Mouse (Mus musculus) midbrain, embryonic 11.5 days (tissue): Measurements from ENCODE around the gene Dhx58. TPM values are rescaled to one million over a fixed set of nuclear protein-coding genes. Genes with fewer than 3 reads are reported as not detected.
A peak's percentile ranks its signal among the peaks of the same experiment; 100 is the strongest.

Source experiments
- ATAC-seq: fragments of 200-750 bp; cut with Nextera tagmentation; 2 replicates; pipeline ENCODE4 v1.8.0; 2017; ENCODE audit warnings: moderate TSS enrichment, moderate library complexity; ENCODE audit not compliant: low FRiP score
- DNase-seq: peaks from one replicate; pipeline ENCODE4 v3.0.0; 2015; ENCODE audit warnings: low spot score; ENCODE audit errors: missing footprints
- H3K27ac ChIP-seq: fragments of 300-500 bp; sonication (generic); 2 replicates; pipeline ENCODE4 v1.5.1; 2014; ENCODE audit warnings: low read depth, low read length
- H3K27me3 ChIP-seq: fragments of 300-500 bp; sonication (generic); 2 replicates; pipeline ENCODE4 v1.6.1; 2014; ENCODE audit warnings: mild to moderate bottlenecking, low read length, moderate library complexity, mixed read lengths; ENCODE audit not compliant: control insufficient read depth, insufficient read depth
- H3K36me3 ChIP-seq: fragments of 300-500 bp; sonication (generic); 2 replicates; pipeline ENCODE4 v1.6.1; 2014; ENCODE audit warnings: mild to moderate bottlenecking, low read length, moderate library complexity, mixed read lengths; ENCODE audit not compliant: control insufficient read depth, insufficient read depth
- H3K4me1 ChIP-seq: fragments of 300-500 bp; sonication (generic); 2 replicates; pipeline ENCODE4 v1.6.1; 2014; ENCODE audit warnings: low read length; ENCODE audit not compliant: control insufficient read depth, insufficient read depth
- H3K4me2 ChIP-seq: fragments of 300-500 bp; sonication (generic); 2 replicates; pipeline ENCODE4 v1.6.1; 2014; ENCODE audit warnings: mild to moderate bottlenecking, moderate library complexity
- H3K4me3 ChIP-seq: fragments of 300-500 bp; sonication (generic); 2 replicates; pipeline ENCODE4 v1.5.1; 2014; ENCODE audit warnings: low read depth, low read length
- H3K9ac ChIP-seq: fragments of 300-500 bp; sonication (generic); 2 replicates; pipeline ENCODE4 v1.6.1; 2014; ENCODE audit warnings: low read length
- H3K9me3 ChIP-seq: fragments of 300-500 bp; sonication (generic); 2 replicates; pipeline ENCODE4 v1.6.1; 2016; ENCODE audit warnings: low read length; ENCODE audit not compliant: control insufficient read depth
- WGBS: fragments of 180-500 bp; shearing (Covaris S2); extraction: QIAGEN DNeasy Blood & Tissue Kit; methylation state at CpG from one replicate; pipeline ENCODE4 v1.1.7; 2014; 5-methylcytosine and 5-hydroxymethylcytosine counted together
- polyA plus RNA-seq: library from polyadenylated mRNA; unstranded; fragments of >200 nt; fragmentation: Nextera tagmentation; extraction: Ambion mirVana; gene quantifications from 2 replicates; pipeline ENCODE4 v1.2.1, GENCODE M21; 2014

The Dhx58 gene
- polyA plus RNA-seq, 1 experiment from 2014 or later = 2.1 TPM

- Histone ChIP-seq H3K4me1 (no peaks in the 10 kb centered on the region), H3K4me2 (no peak overlapping the region)
Observed at GRCm38 (mm10) chr11:100697921-100698320, 6.2 kb downstream of the Dhx58 start.

GRCm38 (mm10) chr11:100694926-100695325 lies 9.1 kb downstream of the Dhx58 start:
- WGBS = 38% methylated on average over 5 of the region's 5 CpGs

More at GRCm38 (mm10) chr11:100697921-100698320, 6.2 kb downstream of the Dhx58 start:
- DNase-seq (no peak), ATAC-seq (no peak)
- Histone ChIP-seq H3K36me3 (no peaks in the 10 kb centered on the region), H3K9me3 (no peaks in the 10 kb centered on the region), H3K9ac (no peak overlapping the region), H3K27ac (no peak overlapping the region), H3K4me3 (no peak overlapping the region), H3K27me3 (no peaks in the 10 kb centered on the region; the same call in 1 of the 2 replicates)
- 70% methylated on average over 7 of the region's 7 CpGs for WGBS

GRCm38 (mm10) chr11:100693154-100693553 lies 10.9 kb downstream of the Dhx58 start:
- no peak overlapping the region for H3K9ac ChIP-seq
- H3K4me3 ChIP-seq = no peak overlapping the region
- H3K9me3 ChIP-seq = no peaks in the 10 kb centered on the region
- ATAC-seq (no peak), DNase-seq (peak; percentile 85)
- H3K36me3 ChIP-seq = no peaks in the 10 kb centered on the region
- H3K4me2 ChIP-seq = no peak overlapping the region
- WGBS = 29% methylated on average over 5 of the region's 5 CpGs
- peaks cover 7% of the 10 kb centered on the region; the same call in 1 of the 2 replicates for H3K4me1 ChIP-seq
- H3K27me3 ChIP-seq = peaks cover 14% of the 10 kb centered on the region
- H3K27ac ChIP-seq = no peak overlapping the region

More at GRCm38 (mm10) chr11:100694926-100695325, 9.1 kb downstream of the Dhx58 start:
- DNase-seq = peak; percentile 97
- Histone ChIP-seq H3K9me3 (no peaks in the 10 kb centered on the region), H3K27me3 (peaks cover 14% of the 10 kb centered on the region), H3K9ac (no peak overlapping the region), H3K36me3 (no peaks in the 10 kb centered on the region), H3K4me3 (no peak overlapping the region), H3K4me2 (no peak overlapping the region), H3K27ac (no peak overlapping the region), H3K4me1 (peaks cover 7% of the 10 kb centered on the region; the same call in 1 of the 2 replicates)
- no peak for ATAC-seq

- no peak within 1 kb of the TSS for H3K9ac ChIP-seq
- no peak for ATAC-seq
Observed at GRCm38 (mm10) chr11:100692164-100692616, 11.9 kb downstream of the Dhx58 start, which contains the start of gene Zfp385c. Zfp385c (minus strand) TSS chr11:100692455.

GRCm38 (mm10) chr11:100690389-100690788 lies 13.7 kb downstream of the Dhx58 start:
- WGBS = 81% methylated on average over 7 of the region's 7 CpGs
- no peak for ATAC-seq

More at GRCm38 (mm10) chr11:100692164-100692616, 11.9 kb downstream of the Dhx58 start, which contains the start of gene Zfp385c:
- H3K36me3 ChIP-seq = no peaks in the 10 kb centered on the region
- peak within 1 kb of the TSS; percentile 18; the same call in 1 of the 2 replicates for H3K4me3 ChIP-seq
- no peaks in the 10 kb centered on the region for H3K9me3 ChIP-seq
- no peak within 1 kb of the TSS for H3K27ac ChIP-seq
- 1% methylated on average over 23 of the region's 23 CpGs for WGBS
- DNase-seq = peak; percentile 87
- peak within 1 kb of the TSS; percentile 49 for H3K4me2 ChIP-seq
- H3K27me3 ChIP-seq = peaks cover 14% of the 10 kb centered on the region
- H3K4me1 ChIP-seq = peaks cover 7% of the 10 kb centered on the region; the same call in 1 of the 2 replicates

GRCm38 (mm10) chr11:100688443-100688842 lies 15.6 kb downstream of the Dhx58 start:
- H3K36me3 ChIP-seq = no peaks in the 10 kb centered on the region
- no peak overlapping the region for H3K27ac ChIP-seq
- DNase-seq = no peak
- no peak overlapping the region for H3K9ac ChIP-seq
- no peak overlapping the region for H3K4me3 ChIP-seq
- H3K4me2 ChIP-seq = no peak overlapping the region
- H3K9me3 ChIP-seq = no peaks in the 10 kb centered on the region
- WGBS = 77% methylated on average over 4 of the region's 4 CpGs
- peaks cover 14% of the 10 kb centered on the region for H3K27me3 ChIP-seq
- no peak for ATAC-seq
- peaks cover 7% of the 10 kb centered on the region; the same call in 1 of the 2 replicates for H3K4me1 ChIP-seq

More at GRCm38 (mm10) chr11:100690389-100690788, 13.7 kb downstream of the Dhx58 start:
- no peaks in the 10 kb centered on the region for H3K9me3 ChIP-seq
- peaks cover 7% of the 10 kb centered on the region; the same call in 1 of the 2 replicates for H3K4me1 ChIP-seq
- no peak overlapping the region for H3K9ac ChIP-seq
- no peak for DNase-seq
- H3K27me3 ChIP-seq = peaks cover 14% of the 10 kb centered on the region
- H3K4me2 ChIP-seq = no peak overlapping the region
- H3K27ac ChIP-seq = no peak overlapping the region
- no peak overlapping the region for H3K4me3 ChIP-seq
- no peaks in the 10 kb centered on the region for H3K36me3 ChIP-seq

GRCm38 (mm10) chr11:100687265-100687664 lies 16.8 kb downstream of the Dhx58 start:
- no peak overlapping the region for H3K4me3 ChIP-seq
- DNase-seq (no peak), ATAC-seq (no peak)
- H3K4me2 ChIP-seq = no peak overlapping the region
- peaks cover 6% of the 10 kb centered on the region; the same call in 1 of the 2 replicates for H3K4me1 ChIP-seq
- H3K27me3 ChIP-seq = peaks cover 10% of the 10 kb centered on the region
- H3K9me3 ChIP-seq = no peaks in the 10 kb centered on the region
- no peaks in the 10 kb centered on the region for H3K36me3 ChIP-seq
- no peak overlapping the region for H3K27ac ChIP-seq
- 80% methylated on average over 7 of the region's 7 CpGs for WGBS
- no peak overlapping the region for H3K9ac ChIP-seq

- Histone ChIP-seq H3K27me3 (no peaks in the 10 kb centered on the region), H3K4me3 (no peak overlapping the region), H3K4me1 (no peaks in the 10 kb centered on the region), H3K27ac (no peak overlapping the region), H3K9ac (no peak overlapping the region), H3K4me2 (no peak overlapping the region), H3K9me3 (no peaks in the 10 kb centered on the region), H3K36me3 (no peaks in the 10 kb centered on the region)
- ATAC-seq = no peak
- WGBS = 100% methylated on average over 2 of the region's 3 CpGs
- DNase-seq = no peak
Observed at GRCm38 (mm10) chr11:100685371-100685770, 18.7 kb downstream of the Dhx58 start.

- no peak overlapping the region for H3K4me3 ChIP-seq
- no peaks in the 10 kb centered on the region for H3K36me3 ChIP-seq
- no peak overlapping the region for H3K9ac ChIP-seq
- H3K4me1 ChIP-seq = no peaks in the 10 kb centered on the region
- H3K9me3 ChIP-seq = no peaks in the 10 kb centered on the region
- no peak overlapping the region for H3K27ac ChIP-seq
- no peaks in the 10 kb centered on the region for H3K27me3 ChIP-seq
- WGBS = 84% methylated on average over 2 of the region's 2 CpGs
- DNase-seq = no peak
- H3K4me2 ChIP-seq = no peak overlapping the region
- no peak for ATAC-seq
Observed at GRCm38 (mm10) chr11:100684084-100684483, 20.0 kb downstream of the Dhx58 start.
